Mouse (Mus musculus): ENCODE results near the gene Zc3h12d. TPM values are rescaled to one million over a fixed set of nuclear protein-coding genes. Genes with fewer than 3 reads are reported as not detected.
"Not testable (repeated sequence)": the region's sequence is repeated elsewhere in the genome, so short reads cannot be mapped to it uniquely, and the experiment has no call there.

The Zc3h12d gene
- polyA plus RNA-seq, 1 experiment from 2014 or later: 0.07 TPM

DNA sequence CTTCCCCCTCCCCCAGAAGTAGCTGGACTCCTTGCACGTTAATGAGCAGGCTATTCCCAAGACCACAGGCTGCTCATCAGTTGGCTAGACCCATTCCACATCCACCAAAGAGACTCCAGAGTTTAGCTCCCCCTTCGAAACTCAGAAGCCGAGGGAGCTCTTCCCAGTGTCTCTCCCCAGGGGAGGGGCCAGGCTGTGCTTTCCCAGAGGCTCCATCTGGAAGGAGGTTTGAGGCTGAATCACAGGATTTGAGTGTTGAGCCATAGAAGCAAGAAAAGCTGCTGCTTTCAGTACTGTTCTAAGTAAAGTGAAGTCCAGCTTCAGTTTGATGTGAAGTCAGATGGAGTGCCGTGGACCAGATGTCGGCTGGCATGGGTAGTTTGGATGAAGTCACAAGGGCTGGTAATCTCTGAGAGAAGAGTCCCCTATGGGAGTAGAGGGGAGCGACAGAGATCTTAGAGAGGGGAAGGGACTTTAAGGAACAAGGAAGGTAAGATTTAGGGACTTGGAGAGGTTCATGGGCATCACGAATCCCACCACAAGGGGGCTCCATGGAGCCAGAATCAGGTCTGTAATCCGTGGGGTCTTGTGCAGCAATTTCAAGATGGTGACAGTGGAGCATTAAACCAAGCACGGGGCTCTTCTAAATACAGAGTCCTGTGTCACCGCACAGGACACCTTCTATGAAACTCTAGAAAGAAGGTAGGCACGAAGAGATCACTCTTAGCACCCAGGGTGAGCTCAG, 38.5 kb downstream of the Zc3h12d start:
- DNase-seq (ENCODE audit: low spot score) (peak; percentile 74), ATAC-seq (ENCODE audit: insufficient number of reproducible peaks, low FRiP score, low TSS enrichment, low read depth) (no peak)
- H3K9me3 ChIP-seq (ENCODE audit: control insufficient read depth, low read length): no peaks in the 10 kb centered on the region
- H3K27me3 ChIP-seq (ENCODE audit: control insufficient read depth, insufficient read depth, low read length): peaks cover 21% of the 10 kb centered on the region
- H3K36me3 ChIP-seq (ENCODE audit: control insufficient read depth, insufficient read depth, low read length): no peaks in the 10 kb centered on the region
- H3K4me3 ChIP-seq (ENCODE audit: low read depth, low read length): no peak overlapping the region
- peaks cover 2% of the 10 kb centered on the region for H3K4me1 ChIP-seq (ENCODE audit: control insufficient read depth, insufficient read depth, low read length)
- WGBS: 66% methylated on average over 11 of the region's 11 CpGs
- H3K9ac ChIP-seq (ENCODE audit: low read length): no peak overlapping the region
- no peak overlapping the region for H3K4me2 ChIP-seq (ENCODE audit: low read depth, severe bottlenecking)
- H3K27ac ChIP-seq (replicated peaks; ENCODE audit: low read depth, low read length): no peak overlapping the region

- ATAC-seq (ENCODE audit: insufficient number of reproducible peaks, low FRiP score, low TSS enrichment, low read depth): no peak
- Histone ChIP-seq H3K36me3 (ENCODE audit: control insufficient read depth, insufficient read depth, low read length) (no peaks in the 10 kb centered on the region), H3K4me3 (ENCODE audit: low read depth, low read length) (no peak overlapping the region), H3K4me2 (ENCODE audit: low read depth, severe bottlenecking) (no peak overlapping the region), H3K9me3 (ENCODE audit: control insufficient read depth, low read length) (no peaks in the 10 kb centered on the region), H3K4me1 (ENCODE audit: control insufficient read depth, insufficient read depth, low read length) (peaks cover 2% of the 10 kb centered on the region), H3K27me3 (ENCODE audit: control insufficient read depth, insufficient read depth, low read length) (peaks cover 20% of the 10 kb centered on the region), H3K27ac (replicated peaks; ENCODE audit: low read depth, low read length) (no peak overlapping the region), H3K9ac (ENCODE audit: low read length) (no peak overlapping the region)
- DNase-seq (ENCODE audit: low spot score): peak; percentile 21
- WGBS: 73% methylated on average over 5 of the region's 5 CpGs
Measured at GRCm38 (mm10) chr10:7871381-7872020, 39.2 kb downstream of the Zc3h12d start.

DNA sequence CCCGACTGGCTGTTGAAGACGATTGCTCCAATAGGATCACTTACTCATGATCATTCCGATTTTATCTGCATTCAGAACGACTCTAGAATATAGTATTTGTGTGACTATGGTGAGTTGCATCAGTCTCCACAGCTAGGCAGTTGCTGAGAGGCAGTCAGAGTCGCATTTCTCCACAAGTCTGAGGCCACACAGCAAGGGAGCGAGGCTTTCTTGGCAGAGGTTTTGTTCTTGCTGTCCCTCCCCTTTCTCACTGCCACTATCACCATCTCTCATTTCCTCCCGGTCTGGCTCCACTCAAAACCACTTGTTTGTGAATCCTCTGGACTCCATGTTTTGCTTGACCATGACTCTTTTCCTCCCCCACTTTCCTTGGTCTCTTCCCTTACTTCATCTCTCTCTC, 41.9 kb downstream of the Zc3h12d start:
- 90% methylated on average over 7 of the region's 7 CpGs for WGBS
- Histone ChIP-seq H3K4me2 (ENCODE audit: low read depth, severe bottlenecking) (no peak overlapping the region), H3K9ac (ENCODE audit: low read length) (no peak overlapping the region), H3K27me3 (ENCODE audit: control insufficient read depth, insufficient read depth, low read length) (no peaks in the 10 kb centered on the region; the same call in 1 of the 2 replicates), H3K4me3 (ENCODE audit: low read depth, low read length) (no peak overlapping the region), H3K9me3 (ENCODE audit: control insufficient read depth, low read length) (no peaks in the 10 kb centered on the region), H3K36me3 (ENCODE audit: control insufficient read depth, insufficient read depth, low read length) (no peaks in the 10 kb centered on the region), H3K4me1 (ENCODE audit: control insufficient read depth, insufficient read depth, low read length) (no peaks in the 10 kb centered on the region), H3K27ac (replicated peaks; ENCODE audit: low read depth, low read length) (no peak overlapping the region)
- no peak for ATAC-seq (ENCODE audit: insufficient number of reproducible peaks, low FRiP score, low TSS enrichment, low read depth)
- DNase-seq (ENCODE audit: low spot score): peak; percentile 6

GRCm38 (mm10) chr10:7880283-7880682, 48.0 kb downstream of the Zc3h12d start:
- not testable (repeated sequence) for H3K9me3 ChIP-seq (ENCODE audit: control insufficient read depth, low read length); H3K36me3 ChIP-seq (ENCODE audit: control insufficient read depth, insufficient read depth, low read length); H3K4me1 ChIP-seq (ENCODE audit: control insufficient read depth, insufficient read depth, low read length); DNase-seq (ENCODE audit: low spot score); H3K27me3 ChIP-seq (ENCODE audit: control insufficient read depth, insufficient read depth, low read length); H3K4me3 ChIP-seq (ENCODE audit: low read depth, low read length); H3K9ac ChIP-seq (ENCODE audit: low read length); H3K27ac ChIP-seq (replicated peaks; ENCODE audit: low read depth, low read length); ATAC-seq (ENCODE audit: insufficient number of reproducible peaks, low FRiP score, low TSS enrichment, low read depth); H3K4me2 ChIP-seq (ENCODE audit: low read depth, severe bottlenecking)
- 88% methylated on average over 3 of the region's 3 CpGs for WGBS

GRCm38 (mm10) chr10:7881971-7882370, 49.7 kb downstream of the Zc3h12d start:
- peak; percentile 12 for DNase-seq (ENCODE audit: low spot score)

GRCm38 (mm10) chr10:7883524-7883923, 51.3 kb downstream of the Zc3h12d start:
- WGBS: 16% methylated on average over 5 of the region's 5 CpGs
- H3K4me3 ChIP-seq (ENCODE audit: low read depth, low read length): no peak overlapping the region
- no peak overlapping the region for H3K9ac ChIP-seq (ENCODE audit: low read length)
- H3K36me3 ChIP-seq (ENCODE audit: control insufficient read depth, insufficient read depth, low read length): no peaks in the 10 kb centered on the region
- peak; percentile 83 for DNase-seq (ENCODE audit: low spot score)
- H3K9me3 ChIP-seq (ENCODE audit: control insufficient read depth, low read length): no peaks in the 10 kb centered on the region
- H3K4me1 ChIP-seq (ENCODE audit: control insufficient read depth, insufficient read depth, low read length): no peaks in the 10 kb centered on the region
- ATAC-seq (ENCODE audit: insufficient number of reproducible peaks, low FRiP score, low TSS enrichment, low read depth): no peak; the same call in 1 of the 2 replicates
- no peak overlapping the region for H3K27ac ChIP-seq (replicated peaks; ENCODE audit: low read depth, low read length)
- H3K4me2 ChIP-seq (ENCODE audit: low read depth, severe bottlenecking): no peak overlapping the region
- H3K27me3 ChIP-seq (ENCODE audit: control insufficient read depth, insufficient read depth, low read length): no peaks in the 10 kb centered on the region

More at GRCm38 (mm10) chr10:7881971-7882370, 49.7 kb downstream of the Zc3h12d start:
- Histone ChIP-seq H3K4me3 (ENCODE audit: low read depth, low read length) (no peak overlapping the region), H3K4me1 (ENCODE audit: control insufficient read depth, insufficient read depth, low read length) (no peaks in the 10 kb centered on the region), H3K9ac (ENCODE audit: low read length) (no peak overlapping the region), H3K27ac (replicated peaks; ENCODE audit: low read depth, low read length) (no peak overlapping the region), H3K4me2 (ENCODE audit: low read depth, severe bottlenecking) (no peak overlapping the region), H3K36me3 (ENCODE audit: control insufficient read depth, insufficient read depth, low read length) (no peaks in the 10 kb centered on the region), H3K9me3 (ENCODE audit: control insufficient read depth, low read length) (no peaks in the 10 kb centered on the region), H3K27me3 (ENCODE audit: control insufficient read depth, insufficient read depth, low read length) (no peaks in the 10 kb centered on the region)
- 86% methylated on average over 3 of the region's 3 CpGs for WGBS
- no peak for ATAC-seq (ENCODE audit: insufficient number of reproducible peaks, low FRiP score, low TSS enrichment, low read depth)

- Histone ChIP-seq H3K27me3 (ENCODE audit: control insufficient read depth, insufficient read depth, low read length) (no peaks in the 10 kb centered on the region), H3K4me2 (ENCODE audit: low read depth, severe bottlenecking) (no peak overlapping the region), H3K36me3 (ENCODE audit: control insufficient read depth, insufficient read depth, low read length) (no peaks in the 10 kb centered on the region), H3K27ac (replicated peaks; ENCODE audit: low read depth, low read length) (no peak overlapping the region), H3K4me1 (ENCODE audit: control insufficient read depth, insufficient read depth, low read length) (no peaks in the 10 kb centered on the region), H3K4me3 (ENCODE audit: low read depth, low read length) (no peak overlapping the region), H3K9me3 (ENCODE audit: control insufficient read depth, low read length) (no peaks in the 10 kb centered on the region), H3K9ac (ENCODE audit: low read length) (no peak overlapping the region)
- ATAC-seq (ENCODE audit: insufficient number of reproducible peaks, low FRiP score, low TSS enrichment, low read depth) (no peak), DNase-seq (ENCODE audit: low spot score) (no peak)
- 89% methylated on average over 11 of the region's 11 CpGs for WGBS
Measured at GRCm38 (mm10) chr10:7888256-7888868, 56.1 kb downstream of the Zc3h12d start.

GRCm38 (mm10) chr10:7900719-7901627, 68.7 kb downstream of the Zc3h12d start:
- Histone ChIP-seq H3K9ac (ENCODE audit: low read length) (no peak overlapping the region), H3K4me2 (ENCODE audit: low read depth, severe bottlenecking) (no peak overlapping the region), H3K27me3 (ENCODE audit: control insufficient read depth, insufficient read depth, low read length) (no peaks in the 10 kb centered on the region), H3K27ac (replicated peaks; ENCODE audit: low read depth, low read length) (no peak overlapping the region), H3K4me1 (ENCODE audit: control insufficient read depth, insufficient read depth, low read length) (no peaks in the 10 kb centered on the region), H3K9me3 (ENCODE audit: control insufficient read depth, low read length) (no peaks in the 10 kb centered on the region), H3K36me3 (ENCODE audit: control insufficient read depth, insufficient read depth, low read length) (peaks cover 2% of the 10 kb centered on the region; the same call in 1 of the 2 replicates), H3K4me3 (ENCODE audit: low read depth, low read length) (no peak overlapping the region)
- ATAC-seq (ENCODE audit: insufficient number of reproducible peaks, low FRiP score, low TSS enrichment, low read depth) (no peak), DNase-seq (ENCODE audit: low spot score) (no peak)
- WGBS: 92% methylated on average over 14 of the region's 14 CpGs
